Mouse (Mus musculus): ENCODE measurements around the gene Adgrl2. TPM values are rescaled to one million over a fixed set of nuclear protein-coding genes. Genes with fewer than 3 reads are reported as not detected.

The Adgrl2 gene
- polyA plus RNA-seq, 1 experiment from 2014 or later, result 71.7 TPM

DNA sequence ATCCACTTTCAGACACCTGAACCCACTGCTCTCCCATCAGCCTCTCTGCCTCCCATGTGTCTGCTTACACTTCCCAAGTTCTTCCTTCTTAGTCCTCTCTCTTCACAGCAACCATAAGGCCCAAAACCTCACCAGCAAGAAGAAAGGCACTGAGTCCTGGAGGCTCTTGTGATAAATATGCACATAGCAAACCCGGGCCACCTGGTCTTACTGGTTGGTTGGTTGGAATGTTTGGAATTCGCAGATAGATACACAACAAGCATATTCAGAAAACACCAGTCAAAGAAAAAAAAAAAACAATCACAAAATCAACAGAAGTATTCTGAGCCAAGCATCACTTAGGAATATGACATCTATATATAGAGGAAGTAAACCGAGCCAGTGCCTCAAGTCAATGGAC is 64.0 kb downstream of the Adgrl2 start:
- H3K36me3 ChIP-seq (ENCODE audit: control insufficient read depth, insufficient read depth, low read length), result no peaks in the 10 kb centered on the region
- peaks cover 4% of the 10 kb centered on the region for H3K4me1 ChIP-seq (ENCODE audit: control insufficient read depth, insufficient read depth, low read length)
- H3K9me3 ChIP-seq (ENCODE audit: control insufficient read depth, low read depth, low read length), result no peaks in the 10 kb centered on the region
- no peak overlapping the region for H3K9ac ChIP-seq (replicated peaks; ENCODE audit: low read depth, low read length)
- WGBS, result 55% methylated on average over 3 of the region's 3 CpGs
- no peaks in the 10 kb centered on the region for H3K27me3 ChIP-seq (ENCODE audit: control insufficient read depth, insufficient read depth, low read length)
- H3K27ac ChIP-seq (ENCODE audit: low read length), result no peak overlapping the region
- H3K4me3 ChIP-seq (ENCODE audit: low read depth, low read length), result no peak overlapping the region
- no peak for ATAC-seq (ENCODE audit: insufficient number of reproducible peaks, insufficient read depth, low FRiP score, low read depth)
- no peak overlapping the region for H3K4me2 ChIP-seq (replicated peaks; ENCODE audit: low read depth, low read length)

DNA sequence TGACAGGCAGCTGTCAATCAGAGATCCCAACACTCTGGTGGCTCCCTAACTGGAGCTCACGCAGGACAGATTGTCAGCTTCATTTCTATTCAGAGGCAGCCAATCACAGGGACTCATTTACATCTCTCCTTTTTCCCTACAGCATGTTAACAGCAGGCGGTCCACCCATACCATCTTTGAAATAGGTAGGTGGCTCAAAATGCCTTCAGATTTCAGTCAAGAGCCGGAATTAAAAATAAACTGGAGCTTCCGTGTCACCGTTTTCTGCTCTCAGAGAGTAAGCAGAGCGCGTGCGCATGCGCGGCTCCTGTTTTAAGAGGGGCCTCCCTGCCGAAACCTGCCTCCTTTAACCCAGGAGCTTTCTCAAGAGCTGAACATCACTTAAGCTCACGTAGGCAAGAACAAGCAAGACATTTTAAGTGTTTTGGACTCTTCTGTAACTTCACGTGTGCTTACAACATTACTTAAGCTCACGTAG is 67.7 kb downstream of the Adgrl2 start:
- ATAC-seq (ENCODE audit: insufficient number of reproducible peaks, insufficient read depth, low FRiP score, low read depth), result no peak
- H3K9ac ChIP-seq (replicated peaks; ENCODE audit: low read depth, low read length), result no peak overlapping the region
- no peak overlapping the region for H3K4me3 ChIP-seq (ENCODE audit: low read depth, low read length)
- H3K9me3 ChIP-seq (ENCODE audit: control insufficient read depth, low read depth, low read length), result no peaks in the 10 kb centered on the region
- WGBS, result 77% methylated on average over 14 of the region's 14 CpGs
- no peaks in the 10 kb centered on the region for H3K36me3 ChIP-seq (ENCODE audit: control insufficient read depth, insufficient read depth, low read length)
- H3K27ac ChIP-seq (ENCODE audit: low read length), result no peak overlapping the region
- peaks cover 3% of the 10 kb centered on the region; the same call in 1 of the 2 replicates for H3K4me1 ChIP-seq (ENCODE audit: control insufficient read depth, insufficient read depth, low read length)
- H3K4me2 ChIP-seq (replicated peaks; ENCODE audit: low read depth, low read length), result no peak overlapping the region
- no peaks in the 10 kb centered on the region for H3K27me3 ChIP-seq (ENCODE audit: control insufficient read depth, insufficient read depth, low read length)

DNA sequence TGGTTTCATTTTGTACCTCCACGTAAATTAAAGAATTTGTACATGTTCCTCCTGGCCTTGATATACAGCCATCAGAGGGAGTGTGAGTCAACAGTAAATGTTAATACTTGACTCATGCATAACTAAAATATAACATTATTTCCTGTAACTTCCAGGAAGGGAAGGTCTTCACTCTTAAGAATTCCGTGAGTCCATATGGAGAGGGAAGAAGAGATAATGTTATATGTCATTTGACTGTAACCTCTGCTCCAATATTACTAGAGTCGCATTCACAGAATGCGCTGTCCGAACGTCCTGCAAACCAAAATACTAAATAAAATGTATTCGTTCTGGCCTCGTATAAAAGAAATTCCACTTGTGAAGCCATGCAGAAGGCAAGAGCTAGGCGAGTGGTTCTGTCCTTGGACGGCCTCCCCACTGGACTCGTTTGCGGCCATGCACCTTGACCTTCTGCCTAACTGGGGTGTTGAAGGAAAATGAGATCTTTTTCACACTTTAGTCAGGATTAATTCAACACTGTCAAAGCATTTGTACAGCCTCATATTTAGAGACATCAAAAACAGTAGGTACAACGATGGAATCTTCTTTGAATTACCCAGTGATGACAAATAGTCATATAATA is 68.3 kb downstream of the Adgrl2 start:
- no peak overlapping the region for H3K4me3 ChIP-seq (ENCODE audit: low read depth, low read length)
- no peaks in the 10 kb centered on the region for H3K36me3 ChIP-seq (ENCODE audit: control insufficient read depth, insufficient read depth, low read length)
- H3K27ac ChIP-seq (ENCODE audit: low read length), result no peak overlapping the region
- H3K27me3 ChIP-seq (ENCODE audit: control insufficient read depth, insufficient read depth, low read length), result no peaks in the 10 kb centered on the region
- no peak overlapping the region for H3K4me2 ChIP-seq (replicated peaks; ENCODE audit: low read depth, low read length)
- H3K9ac ChIP-seq (replicated peaks; ENCODE audit: low read depth, low read length), result no peak overlapping the region
- WGBS, result 86% methylated on average over 13 of the region's 13 CpGs
- no peaks in the 10 kb centered on the region for H3K9me3 ChIP-seq (ENCODE audit: control insufficient read depth, low read depth, low read length)
- ATAC-seq (ENCODE audit: insufficient number of reproducible peaks, insufficient read depth, low FRiP score, low read depth), result no peak
- H3K4me1 ChIP-seq (ENCODE audit: control insufficient read depth, insufficient read depth, low read length), result peaks cover 3% of the 10 kb centered on the region; the same call in 1 of the 2 replicates

DNA sequence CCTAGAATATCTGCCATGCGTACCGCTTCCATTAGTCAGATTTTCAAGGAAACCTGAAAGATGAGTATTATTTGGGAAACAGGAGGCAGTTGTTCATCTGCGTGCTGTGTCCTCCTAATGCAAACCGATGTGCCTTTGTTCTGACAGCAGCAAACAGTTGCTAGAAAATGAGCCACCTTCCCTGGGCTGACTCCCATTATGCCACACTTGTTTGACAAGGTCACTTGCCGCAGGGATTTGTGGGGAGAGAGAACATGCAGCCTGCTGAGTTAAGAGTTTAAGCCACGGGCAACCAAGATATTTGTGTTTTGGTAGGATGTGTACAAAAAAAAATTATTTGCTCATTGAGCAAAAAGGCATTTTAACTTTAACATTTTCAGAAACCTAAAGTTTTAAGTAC is 69.5 kb downstream of the Adgrl2 start:
- no peaks in the 10 kb centered on the region for H3K9me3 ChIP-seq (ENCODE audit: control insufficient read depth, low read depth, low read length)
- no peak for ATAC-seq (ENCODE audit: insufficient number of reproducible peaks, insufficient read depth, low FRiP score, low read depth)
- no peak overlapping the region for H3K9ac ChIP-seq (replicated peaks; ENCODE audit: low read depth, low read length)
- peaks cover 3% of the 10 kb centered on the region; the same call in 1 of the 2 replicates for H3K4me1 ChIP-seq (ENCODE audit: control insufficient read depth, insufficient read depth, low read length)
- no peak overlapping the region for H3K4me3 ChIP-seq (ENCODE audit: low read depth, low read length)
- WGBS, result 61% methylated on average over 6 of the region's 6 CpGs
- no peak overlapping the region for H3K4me2 ChIP-seq (replicated peaks; ENCODE audit: low read depth, low read length)
- no peaks in the 10 kb centered on the region for H3K27me3 ChIP-seq (ENCODE audit: control insufficient read depth, insufficient read depth, low read length)
- H3K36me3 ChIP-seq (ENCODE audit: control insufficient read depth, insufficient read depth, low read length), result no peaks in the 10 kb centered on the region
- no peak overlapping the region for H3K27ac ChIP-seq (ENCODE audit: low read length)

- Histone ChIP-seq H3K9me3 (ENCODE audit: control insufficient read depth, low read depth, low read length) (no peaks in the 10 kb centered on the region), H3K36me3 (ENCODE audit: control insufficient read depth, insufficient read depth, low read length) (no peaks in the 10 kb centered on the region), H3K9ac (replicated peaks; ENCODE audit: low read depth, low read length) (no peak overlapping the region), H3K4me1 (ENCODE audit: control insufficient read depth, insufficient read depth, low read length) (peaks cover 7% of the 10 kb centered on the region; the same call in 1 of the 2 replicates), H3K27me3 (ENCODE audit: control insufficient read depth, insufficient read depth, low read length) (no peaks in the 10 kb centered on the region), H3K27ac (ENCODE audit: low read length) (no peak overlapping the region), H3K4me2 (replicated peaks; ENCODE audit: low read depth, low read length) (no peak overlapping the region), H3K4me3 (ENCODE audit: low read depth, low read length) (no peak overlapping the region)
- no peak for ATAC-seq (ENCODE audit: insufficient number of reproducible peaks, insufficient read depth, low FRiP score, low read depth)
- WGBS, result 73% methylated on average over 5 of the region's 5 CpGs
Observed at GRCm38 (mm10) chr3:148918425-148918824, 71.9 kb downstream of the Adgrl2 start.

- H3K4me2 ChIP-seq (replicated peaks; ENCODE audit: low read depth, low read length), result no peak overlapping the region
- no peak overlapping the region for H3K27ac ChIP-seq (ENCODE audit: low read length)
- H3K9ac ChIP-seq (replicated peaks; ENCODE audit: low read depth, low read length), result no peak overlapping the region
- no peaks in the 10 kb centered on the region for H3K27me3 ChIP-seq (ENCODE audit: control insufficient read depth, insufficient read depth, low read length)
- peaks cover 9% of the 10 kb centered on the region; the same call in 1 of the 2 replicates for H3K4me1 ChIP-seq (ENCODE audit: control insufficient read depth, insufficient read depth, low read length)
- WGBS, result 68% methylated on average over 7 of the region's 7 CpGs
- H3K36me3 ChIP-seq (ENCODE audit: control insufficient read depth, insufficient read depth, low read length), result no peaks in the 10 kb centered on the region
- no peak overlapping the region for H3K4me3 ChIP-seq (ENCODE audit: low read depth, low read length)
- ATAC-seq (ENCODE audit: insufficient number of reproducible peaks, insufficient read depth, low FRiP score, low read depth), result no peak
- no peaks in the 10 kb centered on the region for H3K9me3 ChIP-seq (ENCODE audit: control insufficient read depth, low read depth, low read length)
Observed at GRCm38 (mm10) chr3:148917837-148918236, 72.5 kb downstream of the Adgrl2 start.

DNA sequence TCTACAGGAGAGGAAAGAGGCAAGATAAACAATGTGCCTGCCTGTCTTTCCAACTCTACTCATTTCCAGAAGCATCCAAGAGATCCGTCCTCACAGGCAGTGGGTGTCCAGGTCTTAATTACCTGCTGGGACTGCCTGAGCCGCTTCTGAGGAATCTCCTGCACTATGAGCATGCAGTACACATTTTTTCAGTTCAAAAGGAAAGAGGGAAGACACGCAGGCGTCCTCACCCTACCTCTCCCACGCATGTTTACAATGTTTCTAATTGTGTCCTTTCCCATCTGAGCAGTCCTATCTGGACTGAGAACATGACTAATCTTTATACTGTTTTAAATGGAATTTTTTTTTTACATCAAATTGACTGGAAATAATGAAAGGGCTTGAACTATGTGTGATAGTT is 74.1 kb downstream of the Adgrl2 start:
- no peak overlapping the region for H3K9ac ChIP-seq (replicated peaks; ENCODE audit: low read depth, low read length)
- no peak overlapping the region for H3K27ac ChIP-seq (ENCODE audit: low read length)
- no peaks in the 10 kb centered on the region for H3K36me3 ChIP-seq (ENCODE audit: control insufficient read depth, insufficient read depth, low read length)
- H3K4me2 ChIP-seq (replicated peaks; ENCODE audit: low read depth, low read length), result no peak overlapping the region
- H3K9me3 ChIP-seq (ENCODE audit: control insufficient read depth, low read depth, low read length), result no peaks in the 10 kb centered on the region
- no peak overlapping the region for H3K4me3 ChIP-seq (ENCODE audit: low read depth, low read length)
- no peak for ATAC-seq (ENCODE audit: insufficient number of reproducible peaks, insufficient read depth, low FRiP score, low read depth)
- peaks cover 9% of the 10 kb centered on the region; the same call in 1 of the 2 replicates for H3K4me1 ChIP-seq (ENCODE audit: control insufficient read depth, insufficient read depth, low read length)
- H3K27me3 ChIP-seq (ENCODE audit: control insufficient read depth, insufficient read depth, low read length), result no peaks in the 10 kb centered on the region
- WGBS, result 52% methylated on average over 5 of the region's 5 CpGs

DNA sequence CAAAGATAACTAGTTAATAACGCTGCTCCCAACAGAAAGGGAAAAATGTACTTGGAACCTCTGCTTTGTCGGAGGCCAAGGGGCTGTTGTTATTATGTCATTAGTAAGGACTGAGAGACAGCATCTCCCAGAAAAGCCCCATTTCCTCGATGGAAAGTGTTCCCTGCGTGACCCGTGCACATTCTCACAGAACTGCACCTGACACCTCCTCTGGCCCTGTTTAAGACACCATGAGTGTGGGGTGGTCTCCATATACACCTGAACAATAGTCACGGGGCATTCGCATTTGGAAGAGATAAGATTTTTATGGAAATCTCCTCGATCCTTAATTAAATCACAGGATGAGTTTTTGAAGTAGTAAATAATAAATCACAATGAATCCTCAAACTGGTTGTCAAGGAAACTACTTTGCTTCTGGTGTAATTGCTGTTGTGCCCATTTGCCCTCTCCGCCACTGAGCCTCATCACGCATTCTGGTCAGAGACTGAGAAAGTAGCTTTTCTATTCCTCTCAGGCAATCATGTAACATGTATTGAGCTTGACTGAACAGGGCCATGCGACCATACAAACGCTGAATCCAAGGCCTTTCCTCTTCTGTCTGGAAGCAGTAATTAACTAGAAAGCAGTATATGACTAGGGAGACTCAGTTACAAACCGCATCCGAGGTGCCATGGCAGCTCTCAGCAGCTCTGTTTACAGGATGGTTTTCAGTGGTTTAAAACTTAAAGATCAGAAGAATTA is 77.2 kb downstream of the Adgrl2 start:
- H3K9me3 ChIP-seq (ENCODE audit: control insufficient read depth, low read depth, low read length), result no peaks in the 10 kb centered on the region
- no peaks in the 10 kb centered on the region for H3K27me3 ChIP-seq (ENCODE audit: control insufficient read depth, insufficient read depth, low read length)
- no peak overlapping the region for H3K9ac ChIP-seq (replicated peaks; ENCODE audit: low read depth, low read length)
- no peak overlapping the region for H3K4me2 ChIP-seq (replicated peaks; ENCODE audit: low read depth, low read length)
- no peak for ATAC-seq (ENCODE audit: insufficient number of reproducible peaks, insufficient read depth, low FRiP score, low read depth)
- H3K36me3 ChIP-seq (ENCODE audit: control insufficient read depth, insufficient read depth, low read length), result no peaks in the 10 kb centered on the region
- H3K27ac ChIP-seq (ENCODE audit: low read length), result no peak overlapping the region
- peaks cover 6% of the 10 kb centered on the region; the same call in 1 of the 2 replicates for H3K4me1 ChIP-seq (ENCODE audit: control insufficient read depth, insufficient read depth, low read length)
- H3K4me3 ChIP-seq (ENCODE audit: low read depth, low read length), result no peak overlapping the region
- 72% methylated on average over 14 of the region's 14 CpGs for WGBS

Measured in stomach, embryonic 14.5 days (tissue).